8 mouse cellular contexts compared by ENCODE assay signal in the genomic region with DNA sequence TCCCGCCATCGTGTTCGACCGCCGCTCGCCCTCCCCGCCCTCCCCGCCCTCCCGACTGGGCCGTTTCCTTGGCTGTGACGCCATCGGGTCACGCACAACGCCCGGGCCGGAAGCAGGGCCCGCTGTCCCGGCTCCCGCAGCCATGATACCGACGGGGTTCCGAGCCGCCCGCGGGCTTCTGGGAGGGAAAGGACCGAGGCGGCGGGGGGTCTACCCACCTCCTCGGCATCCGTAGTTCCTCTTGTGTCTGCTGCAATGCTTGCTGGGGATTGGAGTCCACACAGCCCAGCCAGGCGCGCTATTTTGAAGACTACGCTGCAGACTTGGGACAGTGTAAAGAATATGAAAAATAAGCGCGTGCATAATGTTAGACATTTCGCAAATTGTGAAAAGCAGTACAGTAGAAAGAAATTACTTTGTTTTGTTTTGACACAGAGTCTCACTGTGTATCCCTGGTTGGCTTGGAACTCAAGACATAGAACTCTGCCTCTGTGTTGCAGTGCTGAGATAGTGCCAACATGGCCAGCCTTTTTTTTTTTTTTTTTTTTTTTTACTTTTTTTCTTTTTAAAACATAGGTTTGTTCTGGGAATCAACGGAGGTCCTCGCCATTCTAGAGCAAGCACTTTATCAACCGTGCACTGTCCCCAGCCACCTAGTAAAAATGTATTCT. TPM values are rescaled to one million over a fixed set of nuclear protein-coding genes. Genes with fewer than 3 reads are reported as not detected.
DNase-seq lines count a peak whose midpoint lies in the region; ATAC-seq lines count a peak whose summit lies in the region.

A gene (minus strand): TSS at position 182 of the 671 bp plus-strand sequence.

- peaks cover 22% of the 10 kb centered on the region for H3K4me1 ChIP-seq in hindbrain, embryonic 10.5 days (replicated peaks)
- peaks cover 11% of the 10 kb centered on the region for H3K4me1 ChIP-seq in lung, embryonic 16.5 days (replicated peaks; ENCODE audit: control insufficient read depth, insufficient read depth, low read length)

- H3K36me3 ChIP-seq in hindbrain, embryonic 10.5 days = peaks cover 31% of the 10 kb centered on the region
- peaks cover 2% of the 10 kb centered on the region; the same call in 1 of the 2 replicates for H3K36me3 ChIP-seq in lung, embryonic 16.5 days (ENCODE audit: control insufficient read depth, insufficient read depth, low read length)

- H3K9ac ChIP-seq in lung, embryonic 16.5 days (ENCODE audit: low read length) = peak within 1 kb of the TSS; percentile 92

- 4% methylated on average over 39 of the region's 39 CpGs for WGBS in hindbrain, embryonic 10.5 days
- 4% methylated on average over 34 of the region's 39 CpGs for WGBS in lung, embryonic 16.5 days

- H3K27me3 ChIP-seq in hindbrain, embryonic 10.5 days (ENCODE audit: insufficient read depth, poor library complexity, severe bottlenecking) = no peaks in the 10 kb centered on the region
- no peaks in the 10 kb centered on the region for H3K27me3 ChIP-seq in lung, embryonic 16.5 days (ENCODE audit: control insufficient read depth, insufficient read depth, low read depth, low read length)

- peak within 1 kb of the TSS; percentile 61 for H3K4me2 ChIP-seq in lung, embryonic 16.5 days (ENCODE audit: low read depth, low read length)

- DNase-seq in NIH3T3 (ENCODE audit: low read depth) = peak; percentile 96
- peak; percentile 97 for DNase-seq in cerebellum, adult 9-11 months
- DNase-seq in frontal cortex, adult 2 months (ENCODE audit: extremely low spot score in 1 of 2, low spot score in 1 of 2) = peak; percentile 94 to 96
- DNase-seq in hindbrain, embryonic 10.5 days (ENCODE audit: low spot score) = peak; percentile 96
- DNase-seq in layer of hippocampus, adult 9-11 months = peak; percentile 96
- DNase-seq in ovary, adult 18-20 months (ENCODE audit: low spot score) = peak; percentile 92
- DNase-seq in thymus, postnatal 0 days (ENCODE audit: low spot score) = peak; percentile 95

- ATAC-seq in lung, embryonic 16.5 days (ENCODE audit: low read depth) = peak; percentile 97

- peak within 1 kb of the TSS; percentile 86 for H3K4me3 ChIP-seq in hindbrain, embryonic 10.5 days
- peak within 1 kb of the TSS; percentile 87 for H3K4me3 ChIP-seq in lung, embryonic 16.5 days (ENCODE audit: low read length)

- no peaks in the 10 kb centered on the region for H3K9me3 ChIP-seq in hindbrain, embryonic 10.5 days
- no peaks in the 10 kb centered on the region for H3K9me3 ChIP-seq in lung, embryonic 16.5 days (ENCODE audit: control insufficient read depth, low read length)

- peak within 1 kb of the TSS; percentile 97 for H3K27ac ChIP-seq in hindbrain, embryonic 10.5 days
- H3K27ac ChIP-seq in lung, embryonic 16.5 days (ENCODE audit: low read length) = peak within 1 kb of the TSS; percentile 93

RNA-seq across cellular contexts. Expression of the gene that starts here (rescaled TPM):
- 33.2 and 34.8 TPM in 2 replicates for polyA plus RNA-seq in frontal cortex, adult 2 months (2012; rRNA removed)
- polyA plus RNA-seq in hindbrain, embryonic 10.5 days (2016; fragmentation: Nextera tagmentation; extraction: Ambion mirVana) = 17.6 and 18.5 TPM in 2 replicates
- 16.8 and 18.4 TPM in 2 replicates for polyA plus RNA-seq in lung, embryonic 16.5 days (2015; fragmentation: Nextera tagmentation; extraction: Ambion mirVana)
- polyA plus RNA-seq in thymus, postnatal 0 days (2015; fragmentation: Nextera tagmentation; extraction: Ambion mirVana) = 21.6 and 26.1 TPM in 2 replicates

Comparison
In these comparisons a context has a peak if more than half of its experiments do, and no peak if none do; other contexts are left out.
1. Peak in every context shown above with its lines: DNase-seq, ATAC-seq, H3K4me3 ChIP-seq and H3K27ac ChIP-seq.